Mouse (Mus musculus) left cerebral cortex, adult 8-10 months (tissue): ENCODE results near the gene Rnf5. TPM values are rescaled to one million over a fixed set of nuclear protein-coding genes. Genes with fewer than 3 reads are reported as not detected.

Experiments
- DNase-seq, 2 experiments: peaks; one replicate each; pipeline ENCODE4 v3.0.0; 2022; ENCODE audit warnings: low spot score in 2 of 2
- total RNA-seq, 4 experiments: library from RNA; stranded (reverse); gene quantifications; 2 replicates each; pipeline ENCODE4 v1.2.4; 2022

Gene Rnf5
- total RNA-seq, 4 experiments from 2014 or later: 73.3 to 77.6 (median 76.0) TPM

DNA sequence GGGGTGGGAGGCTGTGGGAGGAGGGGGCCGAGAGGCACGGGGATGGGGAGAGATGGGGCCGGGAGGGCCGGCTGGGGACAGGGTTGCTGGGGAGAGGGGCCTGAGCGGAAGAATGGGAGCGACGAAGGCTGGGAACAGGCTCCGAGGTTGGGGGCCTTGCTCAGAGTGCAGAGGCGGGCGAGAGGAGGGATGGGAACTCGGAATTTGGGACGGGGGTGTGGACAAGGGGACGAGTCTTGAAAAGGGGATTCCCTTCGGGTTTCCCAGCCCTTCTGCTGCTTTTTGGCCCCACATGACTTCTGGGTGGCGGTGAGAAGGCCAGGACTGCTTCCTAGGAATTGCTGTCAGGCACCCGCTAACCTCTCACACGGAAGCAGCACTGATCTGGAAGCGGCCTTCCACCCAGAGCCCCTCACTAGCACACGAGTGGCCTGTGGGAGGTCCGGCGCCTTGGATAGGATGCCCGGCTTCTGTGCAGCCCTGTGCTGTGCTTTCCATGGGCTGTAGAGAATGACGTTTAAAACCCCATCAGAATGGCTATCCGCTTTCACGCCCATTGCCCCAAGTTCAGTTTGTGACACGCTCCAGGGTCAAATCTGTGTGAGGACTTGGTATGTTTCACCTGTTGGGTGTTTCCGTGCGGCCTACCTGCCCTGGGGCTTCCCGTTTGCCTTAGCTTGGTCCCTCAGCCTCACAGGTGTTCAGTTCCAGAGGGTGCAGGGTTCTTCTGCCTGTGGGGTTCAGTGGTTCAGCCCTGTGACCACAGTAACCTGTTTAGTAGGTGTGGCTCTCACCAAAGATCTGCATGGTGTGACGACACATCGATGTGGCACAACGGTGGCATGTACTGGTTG, 2.9 kb upstream of the Rnf5 start:
- DNase-seq: no peak

DNA sequence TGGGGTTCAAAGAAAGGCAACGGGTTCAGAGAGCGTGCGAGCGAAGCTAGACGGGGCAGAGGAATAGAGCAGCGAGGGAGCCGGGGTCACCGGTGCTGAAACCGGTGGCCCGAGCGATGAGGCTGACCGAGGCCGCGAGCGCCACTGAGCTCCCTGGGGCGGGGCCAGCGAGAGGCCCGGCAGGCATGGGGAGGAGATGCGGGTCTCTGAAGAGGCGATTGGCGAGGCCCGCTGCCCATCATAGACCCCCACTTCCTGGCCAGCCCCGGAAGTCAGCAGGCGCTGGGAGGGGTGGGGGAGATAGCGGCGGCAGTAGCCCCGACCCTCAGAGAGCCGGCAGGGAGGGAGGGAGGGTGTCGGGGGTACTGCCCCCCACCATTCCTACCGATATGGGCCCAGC, 2.1 kb upstream of the Rnf5 start:
- DNase-seq: peak; percentile 94 to 97

DNA sequence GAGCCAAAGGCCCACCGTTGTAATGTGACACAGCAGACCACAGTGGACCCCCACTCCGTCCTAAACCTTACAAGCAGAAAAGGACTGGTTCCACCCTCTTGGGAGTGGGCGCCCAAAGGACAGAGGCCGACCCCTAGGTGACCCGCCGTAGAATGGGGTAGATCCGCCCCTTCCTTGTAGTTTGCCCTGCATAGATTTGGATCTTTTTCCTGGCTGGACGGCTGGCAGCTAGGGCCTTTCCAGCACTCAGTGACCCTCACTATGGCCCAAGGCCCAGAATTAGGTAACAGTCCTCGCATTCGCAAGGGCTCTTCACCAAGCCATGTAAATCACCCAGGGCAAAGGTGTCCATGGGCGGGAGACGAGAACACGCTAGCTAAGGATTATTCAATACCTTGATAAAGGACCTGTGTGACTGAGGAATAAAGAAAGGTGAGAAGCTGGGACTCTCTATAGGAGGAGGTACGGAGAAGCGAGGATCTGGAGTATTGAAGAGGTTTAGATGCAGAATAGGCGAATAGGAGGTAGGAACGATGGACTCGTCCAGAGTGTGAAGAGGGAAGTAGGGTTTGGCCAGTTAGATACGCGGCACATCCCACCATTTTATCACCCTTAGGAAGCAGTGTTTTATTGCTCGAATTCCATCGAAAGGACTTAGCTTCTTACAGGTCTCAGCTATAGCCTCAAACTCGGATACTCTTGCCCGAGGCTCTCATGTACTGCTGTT, 1.2 kb upstream of the Rnf5 start:
- no peak for DNase-seq

DNA sequence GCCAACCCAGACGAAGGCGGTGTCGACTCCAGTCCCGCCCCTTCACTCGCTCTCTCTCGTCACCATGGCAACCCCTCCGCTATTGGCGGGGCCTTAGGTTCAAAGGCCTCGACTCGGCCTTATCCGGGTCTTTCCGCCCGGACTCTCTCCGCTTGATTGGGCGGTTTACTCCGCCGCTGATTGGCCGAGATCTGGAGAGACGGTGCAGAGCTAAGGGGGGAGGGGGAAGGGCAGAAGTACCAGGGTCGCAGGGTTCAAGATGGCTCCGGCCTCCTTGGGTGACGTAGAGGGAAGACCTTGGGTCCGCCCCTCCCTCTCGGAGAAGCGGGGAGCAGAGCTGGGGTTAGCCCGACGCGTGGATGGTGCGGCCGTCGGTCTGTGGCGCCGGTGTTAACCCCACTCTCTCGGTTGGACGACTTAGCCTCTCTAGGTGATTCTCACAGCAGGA, 595 bp upstream of the Rnf5 start, which contains the start of gene Agpat1:
Gene Agpat1 (plus strand): TSS at position 202 of the 448 bp plus-strand sequence.
- DNase-seq: peak; percentile 92 to 99

DNA sequence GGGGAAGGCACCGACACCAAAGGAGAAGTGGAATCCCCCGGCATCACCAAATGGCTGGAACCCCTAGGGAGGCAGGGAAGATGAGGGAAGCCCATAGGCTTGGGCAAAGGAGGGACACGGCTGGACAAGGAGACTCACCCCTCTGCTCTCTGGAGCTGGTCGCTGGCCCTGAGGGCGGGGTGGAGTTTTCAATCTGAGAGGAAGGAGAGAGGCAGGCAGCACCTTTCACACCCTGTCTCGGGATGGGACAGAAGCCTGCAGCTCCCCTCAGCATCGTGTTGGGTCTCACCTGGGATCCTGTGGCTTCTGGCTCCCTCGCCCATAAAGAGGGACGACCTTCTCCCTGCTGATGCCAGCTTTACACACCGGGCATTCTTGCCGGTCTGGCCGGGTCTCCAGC, 1.7 kb downstream of the Rnf5 start:
- DNase-seq: no peak

DNA sequence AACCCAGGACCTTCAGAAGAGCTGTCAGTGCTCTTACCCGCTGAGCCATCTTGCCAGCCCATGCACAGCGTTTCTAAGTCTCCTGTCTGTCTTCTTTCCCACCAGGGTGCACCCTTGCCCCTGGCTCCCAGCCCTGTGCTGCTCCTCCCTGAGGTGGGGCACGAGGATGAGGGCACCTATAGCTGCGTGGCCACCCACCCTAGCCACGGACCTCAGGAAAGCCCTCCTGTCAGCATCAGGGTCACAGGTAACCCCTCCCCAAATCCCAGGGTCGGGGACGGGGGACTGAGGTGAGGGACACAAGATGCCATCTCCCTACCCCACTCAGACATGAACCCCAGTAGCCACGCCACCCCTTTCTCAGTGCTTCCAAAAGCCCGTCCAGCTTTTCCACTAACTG, 3.6 kb downstream of the Rnf5 start:
- no peak for DNase-seq

DNA sequence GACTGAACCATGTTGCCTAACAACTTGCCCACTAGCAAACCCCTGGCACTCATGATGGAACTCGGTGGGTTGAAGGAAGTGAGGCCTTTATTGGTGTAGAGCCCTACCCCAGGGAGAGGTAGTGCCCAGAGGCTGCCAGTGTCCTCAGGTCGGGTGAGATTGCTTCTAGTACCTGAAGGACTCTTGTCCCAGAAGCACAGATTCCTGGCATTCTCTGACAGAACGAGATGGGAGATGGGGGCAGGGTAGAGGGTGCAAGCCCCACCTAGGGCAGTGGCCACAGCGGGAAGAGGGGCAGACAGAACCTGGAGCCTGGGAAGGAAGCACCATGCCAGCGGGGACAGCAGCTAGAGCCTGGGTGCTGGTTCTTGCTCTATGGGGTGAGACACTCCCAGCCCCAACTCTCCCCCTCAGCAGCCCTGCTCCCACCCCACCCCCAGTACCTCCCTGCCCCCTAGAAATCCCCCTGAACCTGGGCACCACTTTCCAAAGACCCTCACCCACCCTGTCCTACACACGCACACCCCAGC, 5.9 kb downstream of the Rnf5 start, which contains the start of gene Ager:
Gene Ager (plus strand): TSS at position 297 of the 530 bp plus-strand sequence.
- no peak for DNase-seq

DNA sequence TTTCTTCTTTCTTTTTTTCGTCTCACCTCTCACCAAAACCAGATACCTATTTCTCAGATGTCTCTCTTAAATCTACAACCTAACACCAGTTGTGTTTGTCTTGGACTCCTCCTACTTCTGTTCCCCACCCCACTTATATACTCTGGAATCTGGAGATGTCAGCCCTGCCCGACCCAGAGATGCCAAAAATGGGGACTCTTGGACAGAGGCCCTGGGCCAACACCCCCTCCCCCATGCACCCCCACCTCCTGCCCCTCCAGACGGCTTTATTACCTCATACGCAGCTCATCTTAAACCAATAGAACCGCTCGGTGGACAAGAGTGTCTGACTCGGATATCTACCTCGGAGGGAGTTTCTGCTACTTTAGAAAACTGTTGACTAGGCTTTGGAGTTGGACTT, 7.4 kb downstream of the Rnf5 start:
- no peak for DNase-seq

DNA sequence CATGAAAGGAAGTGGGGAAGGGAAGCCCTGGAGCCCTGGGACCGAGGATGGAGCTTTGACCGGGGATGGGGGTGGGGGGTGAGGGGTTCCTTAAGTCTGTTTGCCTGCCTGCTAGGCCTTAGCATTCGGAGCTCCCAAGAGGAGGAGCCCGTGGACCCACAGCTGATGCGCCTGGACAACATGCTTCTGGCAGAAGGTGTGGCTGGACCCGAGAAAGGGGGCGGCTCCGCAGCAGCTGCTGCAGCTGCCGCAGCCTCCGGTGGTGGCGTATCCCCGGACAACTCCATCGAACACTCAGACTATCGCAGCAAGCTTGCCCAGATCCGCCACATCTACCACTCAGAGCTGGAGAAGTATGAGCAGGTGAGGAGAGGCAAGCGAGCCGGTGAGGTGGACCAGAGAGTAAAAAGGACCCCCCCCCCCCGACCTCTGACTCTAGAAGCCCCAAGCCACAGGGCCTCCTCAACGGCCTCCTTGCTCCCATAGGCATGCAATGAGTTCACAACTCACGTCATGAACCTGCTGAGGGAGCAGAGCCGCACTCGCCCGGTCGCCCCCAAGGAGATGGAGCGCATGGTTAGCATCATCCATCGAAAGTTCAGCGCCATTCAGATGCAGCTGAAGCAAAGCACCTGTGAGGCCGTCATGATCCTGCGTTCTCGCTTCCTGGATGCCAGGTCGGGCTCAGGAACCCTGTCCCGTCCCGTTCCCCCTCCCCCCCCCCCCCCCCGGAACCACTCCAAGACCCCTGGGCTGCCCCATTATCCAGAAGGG, 9.6 kb downstream of the Rnf5 start:
- DNase-seq: peak in 1 of 2 experiments; percentile 27

DNA sequence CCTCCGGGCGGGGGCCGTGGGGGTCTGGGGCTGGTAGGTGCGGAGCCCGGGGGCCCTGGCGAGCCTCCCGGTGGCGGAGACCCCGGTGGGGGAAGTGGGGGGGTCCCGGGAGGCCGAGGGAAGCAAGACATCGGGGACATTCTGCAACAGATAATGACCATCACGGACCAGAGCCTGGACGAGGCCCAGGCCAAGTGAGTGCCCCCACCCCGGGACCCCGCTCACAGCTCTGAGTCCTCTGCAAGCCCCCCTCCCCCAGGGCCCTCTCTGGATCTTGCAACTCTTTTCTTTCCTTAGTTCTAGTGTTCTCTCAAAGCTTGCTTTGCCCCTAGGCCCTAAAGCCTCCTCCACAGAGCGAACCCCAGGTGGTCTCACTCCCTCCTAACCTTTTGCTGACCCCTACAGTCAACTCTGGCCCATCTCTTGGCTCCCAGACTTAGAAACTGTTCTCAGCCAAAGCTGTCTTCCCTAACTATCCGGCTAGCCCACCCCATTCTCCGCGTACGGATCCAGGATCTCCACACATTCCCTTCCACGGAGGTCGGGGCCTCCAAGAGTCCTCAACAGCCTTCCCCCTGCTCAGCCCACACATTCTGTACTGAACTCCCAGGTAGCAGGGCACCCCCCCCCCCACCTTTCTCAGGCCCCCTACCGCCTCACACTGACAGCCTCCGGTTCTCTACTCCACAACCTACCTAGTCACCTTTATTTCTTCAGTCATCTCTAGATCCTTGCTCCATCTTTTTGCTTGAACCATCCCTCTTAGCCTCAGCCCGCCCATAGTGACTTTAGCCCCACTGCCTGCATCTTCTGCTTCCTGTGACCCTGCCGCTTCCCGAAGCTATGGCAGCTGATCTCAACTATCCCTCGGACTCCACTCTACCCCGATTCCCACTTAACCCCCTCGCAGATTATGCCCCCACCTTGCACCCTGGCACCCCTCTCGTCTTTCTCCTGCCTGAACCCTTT, 10.6 kb downstream of the Rnf5 start:
- DNase-seq: peak in 1 of 2 experiments; percentile 43

DNA sequence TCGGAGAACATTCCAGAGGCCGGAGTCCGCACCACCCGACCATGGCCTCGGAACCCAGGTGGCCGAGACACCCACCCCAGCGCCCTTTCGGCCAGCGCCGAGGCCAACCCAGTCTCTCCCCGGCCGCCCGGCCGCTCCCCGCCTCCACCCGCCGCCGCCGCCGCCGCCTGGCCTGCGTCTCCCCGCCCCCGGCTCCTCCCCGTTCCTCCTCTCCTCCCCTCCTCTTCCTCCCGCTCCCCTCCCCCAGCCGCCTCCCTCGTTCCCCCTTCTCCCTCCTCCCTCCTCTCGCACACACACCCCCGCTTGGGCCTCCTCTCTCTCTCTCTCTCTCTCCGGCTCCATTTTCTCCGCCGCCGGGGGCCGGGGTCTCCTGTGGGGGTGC, 11.5 kb downstream of the Rnf5 start:
- peak in 1 of 2 experiments; percentile 39 for DNase-seq

DNA sequence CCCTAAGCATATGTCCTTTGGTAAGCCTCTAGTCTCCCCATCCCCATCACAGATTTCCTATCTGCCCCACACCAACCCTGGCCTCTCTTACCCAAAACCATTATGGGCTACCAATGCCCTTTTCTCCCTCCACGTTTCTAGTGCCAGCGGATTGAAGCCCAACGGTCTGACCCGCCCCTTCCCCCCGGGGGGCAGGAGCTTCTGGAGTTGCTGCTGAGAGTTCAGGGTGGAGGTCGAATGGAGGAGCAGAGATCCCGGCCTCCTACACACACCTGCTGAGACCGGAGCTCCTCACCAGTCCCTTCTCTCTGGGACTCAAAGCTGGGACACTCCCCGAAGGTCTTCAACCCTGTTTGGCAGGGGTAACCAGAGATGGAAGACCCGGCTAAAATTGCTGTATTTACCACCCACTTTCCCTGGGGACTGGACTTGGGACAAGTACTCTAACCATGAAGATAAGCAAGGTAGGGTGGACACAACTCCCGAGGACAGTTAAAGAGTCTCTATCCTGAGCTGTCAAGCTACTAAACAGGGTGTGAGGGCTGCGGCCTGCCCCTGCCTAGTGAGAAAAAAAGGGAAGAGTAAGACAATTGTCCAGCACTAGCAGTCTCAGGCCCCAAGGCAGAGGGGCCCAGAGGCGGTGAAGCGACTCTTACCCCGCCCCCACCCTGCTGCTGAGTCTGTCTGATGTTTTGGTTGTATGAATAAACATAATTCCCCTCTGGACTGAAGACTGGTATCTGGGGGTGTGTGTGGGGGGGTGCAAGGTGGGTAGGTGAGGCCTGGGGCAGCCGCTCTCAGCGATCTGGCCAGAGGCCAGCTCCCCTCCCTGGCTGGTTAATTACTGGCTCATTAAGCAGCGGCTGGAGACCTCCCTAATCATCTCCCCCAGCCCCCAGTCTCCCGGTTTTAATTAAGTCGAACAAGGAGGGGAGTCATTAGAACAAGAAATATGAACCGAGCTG, 12.2 kb downstream of the Rnf5 start, which contains the start of gene Pbx2:
Gene Pbx2 (plus strand): TSS at position 238 of the 965 bp plus-strand sequence.
- no peak for DNase-seq

DNA sequence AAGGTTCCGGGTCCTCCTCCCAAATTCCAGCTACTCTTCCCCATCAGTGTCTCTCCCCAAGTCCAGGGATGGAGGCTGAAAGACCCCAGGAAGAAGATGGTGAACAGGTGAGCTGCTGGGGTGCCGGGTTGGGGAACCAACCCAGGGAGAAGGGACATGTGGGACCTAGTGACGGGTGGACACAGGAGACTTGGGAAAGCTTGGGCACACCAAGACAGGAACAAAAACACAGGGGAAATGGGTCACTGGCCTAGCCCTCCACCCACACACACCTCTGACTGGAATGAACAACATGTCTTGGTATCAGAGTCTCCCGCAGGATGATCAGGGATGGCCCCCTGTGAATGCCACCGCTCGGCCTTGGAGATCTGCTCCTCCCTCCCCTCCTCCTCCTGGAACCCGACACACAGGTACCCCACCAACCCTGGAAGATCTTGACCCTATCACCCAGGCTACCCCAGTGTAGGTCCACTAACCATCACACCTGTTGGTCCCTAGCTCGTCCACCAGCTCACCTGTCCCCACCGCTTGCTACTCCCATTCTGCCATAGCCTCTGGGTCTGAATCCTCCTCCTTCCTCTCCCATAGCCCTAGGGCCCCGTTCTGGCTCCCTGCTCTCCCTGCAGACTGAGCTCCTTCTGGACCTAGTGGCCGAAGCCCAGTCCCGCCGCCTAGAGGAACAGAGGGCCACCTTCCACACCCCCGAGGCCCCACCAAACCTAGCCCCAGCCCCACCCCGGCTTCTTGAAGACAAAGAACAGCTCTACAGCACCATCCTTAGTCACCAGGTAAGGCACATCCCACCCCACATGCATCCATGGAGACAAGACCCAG, 13.1 kb downstream of the Rnf5 start:
- no peak for DNase-seq

DNA sequence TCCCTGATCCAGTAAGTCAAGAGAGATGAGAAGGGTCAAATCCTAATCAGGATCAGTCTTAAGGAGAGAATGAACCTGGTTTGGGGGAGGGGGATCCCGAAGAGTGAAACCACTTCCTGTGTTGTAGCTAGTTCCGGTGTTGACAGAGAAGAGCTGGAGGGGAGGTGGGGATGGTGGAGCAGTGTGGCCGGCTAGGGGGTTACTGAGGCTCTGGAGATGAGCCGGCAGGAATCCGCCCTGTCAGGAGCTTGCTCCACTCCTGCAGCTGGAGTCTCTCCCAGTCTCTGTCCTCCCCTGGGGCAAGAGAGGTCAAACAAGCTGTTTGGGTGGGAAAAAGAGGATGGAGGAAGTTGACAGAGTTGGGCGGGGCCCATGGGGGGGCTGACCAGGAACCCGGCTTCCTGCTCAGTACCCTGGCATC, 13.8 kb downstream of the Rnf5 start, which contains the start of gene Gpsm3:
Gene Gpsm3 (plus strand): TSS at position 126 of the 421 bp plus-strand sequence.
- DNase-seq: no peak

DNA sequence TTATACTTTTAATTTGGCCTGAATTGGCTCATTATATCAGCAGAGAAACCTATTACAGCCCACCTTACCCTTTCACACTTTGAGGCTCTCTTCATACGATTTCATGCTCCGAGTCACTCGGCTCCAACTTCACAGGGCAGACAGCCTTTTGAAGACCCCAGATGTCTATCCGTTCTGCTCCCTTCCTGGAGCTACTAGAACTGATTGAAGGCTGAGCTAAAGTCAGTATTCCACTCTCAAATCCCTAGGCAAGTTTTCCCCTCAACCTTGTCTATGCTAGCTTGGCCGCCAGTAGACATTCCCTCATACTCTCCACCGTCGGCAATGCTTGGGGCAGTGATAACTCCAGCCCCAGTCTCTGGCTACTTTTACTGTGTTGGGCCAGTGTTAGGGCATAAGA, 14.3 kb downstream of the Rnf5 start:
- DNase-seq: no peak

DNA sequence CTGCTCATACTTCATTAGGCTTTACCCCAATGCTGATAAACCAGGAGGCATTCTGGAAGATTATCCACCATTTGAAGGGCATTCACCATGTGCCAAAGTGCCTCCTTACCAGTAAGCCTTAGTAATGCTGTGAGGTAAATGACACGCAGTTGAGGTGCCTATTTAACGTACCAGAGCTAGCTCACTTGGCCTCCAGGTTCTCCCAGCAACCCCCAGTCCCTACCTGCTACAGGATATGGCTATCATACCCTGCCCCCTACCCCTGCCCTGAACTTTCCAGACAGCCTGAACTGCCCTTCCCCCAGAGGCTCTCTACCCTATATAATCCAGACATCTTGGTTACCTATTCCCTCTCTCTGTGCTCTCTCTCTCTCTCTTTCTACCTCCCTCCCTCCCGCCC, 14.7 kb downstream of the Rnf5 start:
- DNase-seq: no peak

DNA sequence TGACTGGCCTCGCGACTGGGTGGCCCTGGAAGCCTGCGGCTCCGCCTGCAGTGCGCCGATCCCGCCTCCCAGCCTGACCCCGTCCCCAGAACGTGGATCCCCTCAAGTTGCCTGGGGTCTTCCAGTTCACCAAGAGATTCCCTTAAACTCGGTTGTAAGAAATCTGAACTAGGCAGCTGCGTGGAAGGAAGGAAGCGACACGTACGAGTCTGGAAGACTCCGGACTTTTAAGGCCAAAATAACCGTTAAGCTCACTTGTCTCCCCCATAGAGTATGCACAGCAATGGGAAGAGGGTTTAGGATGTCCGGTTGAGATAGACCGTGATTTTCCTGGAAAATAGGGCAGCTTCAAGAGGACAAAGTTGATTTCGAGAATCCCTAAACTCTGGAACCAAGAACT, 15.7 kb downstream of the Rnf5 start:
- DNase-seq: no peak

DNA sequence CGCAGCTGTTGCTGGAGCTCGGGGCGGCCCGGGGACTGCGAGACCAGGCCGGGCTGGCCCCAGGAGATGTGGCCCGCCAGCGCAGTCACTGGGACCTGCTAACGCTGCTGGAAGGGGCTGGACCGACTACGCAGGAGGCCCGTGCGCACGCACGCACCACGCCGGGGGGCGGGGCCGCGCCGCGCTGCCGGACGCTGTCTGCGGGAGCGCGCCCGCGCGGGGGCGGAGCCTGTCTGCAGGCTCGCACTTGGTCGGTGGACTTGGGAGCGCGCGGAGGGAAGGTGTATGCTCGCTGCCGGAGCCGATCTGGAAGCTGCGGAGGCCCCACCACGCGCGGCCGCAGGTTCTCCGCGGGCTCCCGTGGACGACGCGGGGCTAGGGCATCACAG, 16.1 kb downstream of the Rnf5 start:
- peak; percentile 96 to 99 for DNase-seq
